In the genomic region with DNA sequence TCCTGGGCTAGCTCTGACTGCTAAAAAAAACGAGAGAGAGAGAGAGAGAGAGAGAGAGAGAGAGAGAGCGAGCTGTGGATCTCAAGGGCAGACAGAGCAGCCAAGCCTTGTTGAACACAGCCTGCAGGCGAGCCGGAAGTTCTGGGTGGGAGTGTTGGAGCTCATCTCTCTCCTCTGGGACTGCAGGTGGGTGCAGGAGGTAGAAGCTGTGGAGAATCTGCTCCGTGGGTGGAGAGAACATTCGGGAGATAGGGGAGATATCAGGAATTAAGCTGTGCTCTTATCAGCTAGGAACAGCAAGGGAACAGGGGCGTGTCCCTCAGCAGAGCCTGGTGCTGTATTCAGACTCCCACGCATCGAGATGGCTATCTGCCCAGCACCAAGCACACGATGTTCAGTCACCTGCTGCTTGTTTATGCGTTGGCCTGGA, we compare ENCODE assay signal across 8 mouse cellular contexts.
DNase-seq lines count a peak whose midpoint lies in the region; ATAC-seq lines count a peak whose summit lies in the region.

No protein-coding gene starts in this region.

- 23% methylated on average over 11 of the region's 11 CpGs for WGBS in heart, embryonic 16.5 days
- WGBS in midbrain, embryonic 15.5 days: 69% methylated on average over 11 of the region's 11 CpGs

- no peak for ATAC-seq in heart, embryonic 16.5 days (replicated peaks; ENCODE audit: extremely low read depth, insufficient read depth, low FRiP score)
- ATAC-seq in midbrain, embryonic 15.5 days (replicated peaks): no peak

- no peaks in the 10 kb centered on the region for H3K36me3 ChIP-seq in heart, embryonic 16.5 days (ENCODE audit: control insufficient read depth, insufficient read depth)
- no peaks in the 10 kb centered on the region for H3K36me3 ChIP-seq in midbrain, embryonic 15.5 days (replicated peaks)

- H3K4me3 ChIP-seq in heart, embryonic 16.5 days (ENCODE audit: low read length): no peak overlapping the region
- H3K4me3 ChIP-seq in midbrain, embryonic 15.5 days: no peak overlapping the region

- H3K4me1 ChIP-seq in heart, embryonic 16.5 days (ENCODE audit: control insufficient read depth, insufficient read depth, low read length): peaks cover 12% of the 10 kb centered on the region
- peaks cover 10% of the 10 kb centered on the region for H3K4me1 ChIP-seq in midbrain, embryonic 15.5 days

- no peak overlapping the region; the same call in 1 of the 2 replicates for H3K27ac ChIP-seq in heart, embryonic 16.5 days (ENCODE audit: low read length)
- H3K27ac ChIP-seq in midbrain, embryonic 15.5 days: no peak overlapping the region

- peak overlapping the region; percentile 18; the same call in 1 of the 2 replicates for H3K4me2 ChIP-seq in heart, embryonic 16.5 days (ENCODE audit: low read depth, low read length)
- H3K4me2 ChIP-seq in midbrain, embryonic 15.5 days: no peak overlapping the region

- DNase-seq in cerebellum, postnatal 25 days: peak; percentile 28 to 51
- DNase-seq in cerebellum, adult 9-11 months: no peak
- DNase-seq in adrenal gland, postnatal 10 days: peak; percentile 46
- DNase-seq in left cerebral cortex, postnatal 25 days (ENCODE audit: low spot score in 2 of 2): peak; percentile 38 to 50
- peak; percentile 15 for DNase-seq in skeletal muscle tissue, adult 2 months (ENCODE audit: low read depth, low spot score)
- DNase-seq in thymus, postnatal 36 days: no peak

- H3K27me3 ChIP-seq in heart, embryonic 16.5 days (ENCODE audit: control insufficient read depth, insufficient read depth, low read length): no peaks in the 10 kb centered on the region
- H3K27me3 ChIP-seq in midbrain, embryonic 15.5 days (replicated peaks): no peaks in the 10 kb centered on the region; the same call in 1 of the 2 replicates

- no peak overlapping the region for H3K9ac ChIP-seq in heart, embryonic 16.5 days (ENCODE audit: low read length)
- no peak overlapping the region for H3K9ac ChIP-seq in midbrain, embryonic 15.5 days

- H3K9me3 ChIP-seq in heart, embryonic 16.5 days (replicated peaks; ENCODE audit: control insufficient read depth, low read length): no peaks in the 10 kb centered on the region
- no peaks in the 10 kb centered on the region for H3K9me3 ChIP-seq in midbrain, embryonic 15.5 days

- intact Hi-C loops in left cerebral cortex, postnatal 25 days (cut with DNase I): no loop called here

Comparison
In these comparisons a context has a peak if more than half of its experiments do, and no peak if none do; other contexts are left out.
1. DNase-seq: peak in cerebellum, postnatal 25 days (2 of 2), adrenal gland, postnatal 10 days (single experiment), left cerebral cortex, postnatal 25 days (2 of 2) and skeletal muscle tissue, adult 2 months (single experiment); none in cerebellum, adult 9-11 months (single experiment) and thymus, postnatal 36 days (0 of 2).